Mouse (Mus musculus) kidney, adult 2 months (tissue): ENCODE measurements around the gene Txndc5.

Experiments used
- CTCF ChIP-seq: fragments of 200-500 bp; conservative IDR thresholded peaks from 2 replicates; pipeline ENCODE4 v1.5.1; 2011; ENCODE audit warnings: low read depth, mild to moderate bottlenecking, control low read depth, low read length, moderate library complexity, mixed read lengths; ENCODE audit not compliant: insufficient read depth, insufficient read length
- POLR2A ChIP-seq: fragments of 200-500 bp; IDR thresholded peaks from one replicate; pipeline ENCODE4 v1.6.1; 2011; ENCODE audit warnings: low read depth, low read length, control low read depth

DNA sequence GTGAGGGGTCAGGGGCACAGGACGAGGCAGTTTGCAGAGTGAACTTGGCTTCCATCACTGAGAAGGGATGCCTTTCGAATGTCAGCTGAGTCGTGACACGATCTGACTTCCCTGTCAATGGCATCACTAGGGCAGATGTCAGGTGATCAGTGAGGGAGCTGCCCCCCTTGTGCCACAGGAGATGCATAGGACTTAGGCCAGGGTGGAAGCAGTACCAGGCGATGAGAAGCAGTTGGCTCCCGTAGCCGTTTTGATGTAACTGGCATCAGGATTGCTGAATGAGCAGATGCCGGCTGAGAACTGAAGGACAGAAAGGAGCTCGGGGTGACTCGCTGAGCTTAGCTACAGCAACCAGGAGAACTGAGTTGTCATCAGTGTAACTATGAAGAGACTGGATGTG lies 4.8 kb upstream of the Txndc5 start:
- TF ChIP-seq CTCF = no peak
- TF ChIP-seq POLR2A = no peak
